Mouse (Mus musculus): ENCODE data around the gene Gm3435.
"Not testable (repeated sequence)": the region's sequence is repeated elsewhere in the genome, so short reads cannot be mapped to it uniquely, and the experiment has no call there.

DNA sequence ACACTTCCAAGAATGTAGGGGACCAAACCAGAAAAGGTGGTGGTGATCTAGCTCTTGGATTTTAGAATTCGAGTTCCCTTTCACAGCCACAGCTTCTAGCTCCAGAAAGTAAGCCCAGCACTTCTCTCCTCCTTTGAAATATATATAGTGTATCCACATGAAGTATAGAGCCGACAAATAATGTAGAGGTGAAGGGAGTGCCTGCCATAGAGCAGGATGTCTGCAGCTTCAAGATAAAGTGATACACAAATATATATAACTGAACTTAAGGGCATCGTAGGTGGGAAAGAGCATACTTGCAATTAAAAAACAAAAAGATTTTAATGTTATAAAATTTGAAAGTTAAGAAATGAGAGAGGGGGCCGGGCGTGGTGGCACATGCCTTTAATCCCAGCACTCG, 15.5 kb downstream of the Gm3435 start:
- not testable (repeated sequence) for TF ChIP-seq POLR2A (IDR thresholded peaks at IDR 0.05; ENCODE audit: control insufficient read depth, extremely low read depth, insufficient read depth, low read length, poor library complexity); CTCF (IDR thresholded peaks at IDR 0.05; ENCODE audit: borderline replicate concordance, control insufficient read depth, extremely low read depth, insufficient read depth, low read length, poor library complexity)

Measured in thymus, adult 2 months (tissue).